Mouse (Mus musculus) ovary, postnatal 14 days (tissue): ENCODE results near the gene Dhx58.

ENCODE experiments used
- DNase-seq: peaks from one replicate; pipeline ENCODE4 v3.0.0; 2022; ENCODE audit warnings: low spot score

Dhx58 gene

GRCm38 (mm10) chr11:100721776-100722492 lies 17.9 kb upstream of the Dhx58 start:
- no peak for DNase-seq

GRCm38 (mm10) chr11:100721254-100721653 lies 17.2 kb upstream of the Dhx58 start:
- no peak for DNase-seq

- no peak for DNase-seq
Measured at GRCm38 (mm10) chr11:100720345-100720744, 16.3 kb upstream of the Dhx58 start.

- no peak for DNase-seq
Measured at GRCm38 (mm10) chr11:100719893-100720292, 15.8 kb upstream of the Dhx58 start.

GRCm38 (mm10) chr11:100719312-100719711 lies 15.2 kb upstream of the Dhx58 start:
- no peak for DNase-seq

- no peak for DNase-seq
Measured at GRCm38 (mm10) chr11:100718866-100719265, 14.8 kb upstream of the Dhx58 start.

GRCm38 (mm10) chr11:100718462-100718861 lies 14.4 kb upstream of the Dhx58 start:
- no peak for DNase-seq

GRCm38 (mm10) chr11:100716649-100717048 lies 12.6 kb upstream of the Dhx58 start:
- DNase-seq: no peak

GRCm38 (mm10) chr11:100714948-100715347 lies 10.9 kb upstream of the Dhx58 start:
- no peak for DNase-seq

GRCm38 (mm10) chr11:100714534-100714915 lies 10.5 kb upstream of the Dhx58 start:
- DNase-seq: peak; percentile 63

- DNase-seq: peak; percentile 56
Measured at GRCm38 (mm10) chr11:100713735-100714533, 9.9 kb upstream of the Dhx58 start, which contains the start of gene Hspb9. Gene Hspb9, plus strand, starts transcription at chr11:100713850.

- no peak for DNase-seq
Measured at GRCm38 (mm10) chr11:100713174-100713573, 9.1 kb upstream of the Dhx58 start.

GRCm38 (mm10) chr11:100711783-100712615 lies 7.9 kb upstream of the Dhx58 start, which contains the start of gene Kat2a:
Gene Kat2a, minus strand, starts transcription at chr11:100712465.
- peak; percentile 78 for DNase-seq

GRCm38 (mm10) chr11:100710977-100711376 lies 6.9 kb upstream of the Dhx58 start:
- DNase-seq: no peak

- DNase-seq: no peak
Measured at GRCm38 (mm10) chr11:100710528-100710927, 6.5 kb upstream of the Dhx58 start.

- no peak for DNase-seq
Measured at GRCm38 (mm10) chr11:100709201-100709810, 5.2 kb upstream of the Dhx58 start.

- no peak for DNase-seq
Measured at GRCm38 (mm10) chr11:100705095-100705747, 1.1 kb upstream of the Dhx58 start.

GRCm38 (mm10) chr11:100703366-100703765 lies 705 bp downstream of the Dhx58 start:
- DNase-seq: no peak

- no peak for DNase-seq
Measured at GRCm38 (mm10) chr11:100702906-100703305, 1.2 kb downstream of the Dhx58 start.

GRCm38 (mm10) chr11:100702081-100702851 lies 1.8 kb downstream of the Dhx58 start:
- DNase-seq: peak; percentile 64

- peak; percentile 50 for DNase-seq
Measured at GRCm38 (mm10) chr11:100701301-100701700, 2.8 kb downstream of the Dhx58 start.
